Mouse (Mus musculus) bone marrow macrophage, adult 2 months (primary cell): ENCODE results near the gene Pde4c.

Experiments used
- CTCF ChIP-seq: IDR thresholded peaks from 2 replicates; pipeline ENCODE4 v1.5.1; 2012; ENCODE audit warnings: low read depth, mild to moderate bottlenecking, low read length, moderate library complexity
- POLR2A ChIP-seq: IDR thresholded peaks from 2 replicates; pipeline ENCODE4 v1.6.1; 2012; ENCODE audit warnings: mild to moderate bottlenecking, low read depth, low read length, borderline replicate concordance

GRCm38 (mm10) chr8:70698310-70699109 lies 25.0 kb upstream of the Pde4c start, which contains the start of gene Jund:
- peak; percentile 98 for TF ChIP-seq POLR2A
- no peak for TF ChIP-seq CTCF
